Mouse (Mus musculus) myocyte (in vitro differentiated cells): ENCODE results near the gene Cfap298. TPM values are rescaled to one million over a fixed set of nuclear protein-coding genes. Genes with fewer than 3 reads are reported as not detected.

Experiments
- H3K27me3 ChIP-seq: one replicate; pipeline ENCODE4 v1.6.1; 2011; ENCODE audit not compliant: control insufficient read depth, insufficient read depth, insufficient read length
- H3K36me3 ChIP-seq: one replicate; pipeline ENCODE4 v1.6.1; 2011; ENCODE audit not compliant: control insufficient read depth, insufficient read depth
- H3K4me2 ChIP-seq: one replicate; pipeline ENCODE4 v1.6.1; 2011; ENCODE audit warnings: low read depth, control low read depth
- H3K4me3 ChIP-seq: one replicate; pipeline ENCODE4 v1.5.1; 2011; ENCODE audit warnings: mild to moderate bottlenecking, control low read depth, moderate library complexity
- H3K79me2 ChIP-seq: one replicate; pipeline ENCODE4 v1.6.1; 2011; ENCODE audit not compliant: control insufficient read depth, insufficient read depth
- H3ac ChIP-seq: one replicate; pipeline ENCODE4 v1.6.1; 2011; ENCODE audit not compliant: control insufficient read depth, insufficient read length
- CEBPB ChIP-seq: IDR thresholded peaks from 2 replicates; pipeline ENCODE4 v1.6.1; 2011; ENCODE audit warnings: mild to moderate bottlenecking, moderate library complexity; ENCODE audit not compliant: poor library complexity, insufficient read depth, severe bottlenecking
- E2F4 ChIP-seq: IDR thresholded peaks from one replicate; pipeline ENCODE4 v1.6.1; 2011; ENCODE audit warnings: mild to moderate bottlenecking, control low read depth, moderate library complexity; ENCODE audit not compliant: insufficient read depth
- MAX ChIP-seq: IDR thresholded peaks from one replicate; pipeline ENCODE4 v1.6.1; 2011; ENCODE audit warnings: low read depth, mild to moderate bottlenecking, control low read depth
- MYOD1 ChIP-seq, 3 experiments: IDR thresholded peaks; one replicate each; pipeline ENCODE4 v1.6.1; 2011; ENCODE audit warnings: control low read depth in 2 of 3, low read depth in 2 of 3, mild to moderate bottlenecking in 2 of 3, moderate library complexity in 1 of 3; ENCODE audit not compliant: insufficient read length in 2 of 3, control insufficient read depth in 1 of 3
- MYOG ChIP-seq, 3 experiments: IDR thresholded peaks; one replicate each; pipeline ENCODE4 v1.6.1; 2011; ENCODE audit warnings: control low read depth in 2 of 3, low read depth in 2 of 3, mild to moderate bottlenecking in 2 of 3; ENCODE audit not compliant: insufficient read length in 2 of 3, control insufficient read depth in 1 of 3, insufficient read depth in 1 of 3
- POLR2A ChIP-seq: IDR thresholded peaks from one replicate; pipeline ENCODE4 v1.6.1; 2011; ENCODE audit warnings: low read depth, mild to moderate bottlenecking, control low read depth, moderate library complexity; ENCODE audit not compliant: insufficient read length
- POLR2AphosphoS2 ChIP-seq: IDR thresholded peaks from one replicate; pipeline ENCODE4 v1.6.1; 2011; ENCODE audit warnings: low read depth, control low read depth; ENCODE audit not compliant: insufficient read length
- REST ChIP-seq: IDR thresholded peaks from one replicate; pipeline ENCODE4 v1.6.1; 2011; ENCODE audit warnings: mild to moderate bottlenecking, control low read depth, moderate library complexity; ENCODE audit not compliant: insufficient read depth, insufficient read length
- SRF ChIP-seq: IDR thresholded peaks from one replicate; pipeline ENCODE4 v1.6.1; 2011; ENCODE audit warnings: low read depth; ENCODE audit not compliant: control insufficient read depth, insufficient read length
- TCF12 ChIP-seq: IDR thresholded peaks from one replicate; pipeline ENCODE4 v1.6.1; 2011; ENCODE audit warnings: mild to moderate bottlenecking, control low read depth; ENCODE audit not compliant: poor library complexity, insufficient read depth, severe bottlenecking
- TCF3 ChIP-seq: IDR thresholded peaks from one replicate; pipeline ENCODE4 v1.6.1; 2011; ENCODE audit warnings: low read depth, control low read depth; ENCODE audit not compliant: insufficient read length
- USF1 ChIP-seq: IDR thresholded peaks from one replicate; pipeline ENCODE4 v1.6.1; 2011; ENCODE audit warnings: low read depth, mild to moderate bottlenecking, control low read depth, moderate library complexity
- polyA plus RNA-seq: library from polyadenylated mRNA; unstranded; fragments of >200 nt; fragmentation: generic; extraction: Trizol; gene quantifications from one replicate; pipeline ENCODE4 v1.2.1, GENCODE M21; 2012; ENCODE audit warnings: missing spikeins

Cfap298 gene
- polyA plus RNA-seq, 1 experiment, result 21.9 TPM

DNA sequence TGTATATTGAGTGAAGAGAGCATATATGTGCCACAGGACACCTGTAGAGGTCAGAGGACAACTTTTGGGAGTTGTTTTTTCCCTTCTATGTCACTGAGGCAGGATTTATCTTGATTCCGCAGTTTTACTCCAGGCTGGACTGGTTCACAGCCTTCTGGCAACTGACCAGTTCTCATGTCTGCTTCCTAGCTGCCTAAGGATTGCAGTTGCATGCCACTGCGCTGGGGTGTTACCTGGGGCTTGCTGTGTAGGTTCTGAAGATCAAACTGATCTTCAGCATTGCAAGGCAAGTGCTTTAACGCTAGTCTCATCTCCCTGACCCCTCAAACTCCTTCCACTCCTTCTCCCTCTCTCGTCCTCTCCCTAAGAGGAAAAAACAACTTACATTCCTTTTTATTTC, 28.3 kb upstream of the Cfap298 start:
- Histone ChIP-seq H3K4me2 (no peak overlapping the region), H3K27me3 (no peaks in the 10 kb centered on the region), H3ac (no peak overlapping the region), H3K4me3 (no peak overlapping the region), H3K36me3 (peaks cover 10% of the 10 kb centered on the region), H3K79me2 (no peaks in the 10 kb centered on the region)
- no peak for TF ChIP-seq MAX
- TF ChIP-seq TCF3, result no peak
- no peak for TF ChIP-seq REST
- no peak for TF ChIP-seq MYOD1 (IDR thresholded peaks at IDR 0.05; ENCODE audit: control insufficient read depth in 1 of 3, insufficient read length in 2 of 3, low read depth in 2 of 3)

DNA sequence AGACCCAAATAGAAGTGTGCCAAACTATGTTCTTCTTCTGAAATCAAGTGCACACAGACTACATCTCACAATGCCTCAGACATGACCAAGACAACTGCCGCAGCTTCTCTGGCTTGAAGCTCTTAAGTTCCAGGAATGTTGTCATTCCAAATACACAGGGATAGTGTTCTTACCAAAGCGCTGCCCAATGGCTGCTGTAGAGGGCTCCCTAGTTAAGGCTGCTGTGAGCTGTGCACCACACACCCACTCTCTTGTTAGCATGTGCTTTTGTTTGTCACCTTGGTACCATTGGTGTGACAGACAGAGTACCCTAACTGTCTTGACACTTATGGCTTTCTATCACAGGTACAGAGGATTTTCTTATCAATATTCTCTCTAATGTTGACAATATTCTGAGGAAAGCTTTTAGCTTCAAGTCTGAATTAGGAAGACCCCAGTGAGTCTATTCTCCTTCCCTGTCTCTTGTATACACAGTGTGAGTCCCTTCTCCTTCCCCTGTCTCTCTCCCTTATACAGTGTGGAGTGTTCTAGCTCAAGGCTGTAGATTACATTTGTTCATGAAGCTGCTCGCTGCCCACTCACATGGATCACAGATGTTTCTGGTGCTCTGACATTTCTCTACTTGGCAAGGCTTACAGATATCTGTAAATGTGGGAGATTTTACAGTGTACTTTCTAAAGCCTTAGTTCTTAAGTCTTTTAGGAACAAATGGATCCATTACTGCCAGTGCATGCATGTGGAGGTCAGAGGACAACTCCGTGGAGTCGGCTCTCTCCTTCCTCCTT, 23.6 kb upstream of the Cfap298 start:
- TF ChIP-seq POLR2AphosphoS2 (no peak), MYOD1 (IDR thresholded peaks at IDR 0.05; ENCODE audit: control insufficient read depth in 1 of 3, insufficient read length in 2 of 3, low read depth in 2 of 3) (no peak), E2F4 (no peak), SRF (no peak), MYOG (IDR thresholded peaks at IDR 0.05; ENCODE audit: control insufficient read depth in 1 of 3, insufficient read depth in 1 of 3, insufficient read length in 2 of 3, low read depth in 2 of 3) (no peak)
- H3K36me3 ChIP-seq, result no peaks in the 10 kb centered on the region

DNA sequence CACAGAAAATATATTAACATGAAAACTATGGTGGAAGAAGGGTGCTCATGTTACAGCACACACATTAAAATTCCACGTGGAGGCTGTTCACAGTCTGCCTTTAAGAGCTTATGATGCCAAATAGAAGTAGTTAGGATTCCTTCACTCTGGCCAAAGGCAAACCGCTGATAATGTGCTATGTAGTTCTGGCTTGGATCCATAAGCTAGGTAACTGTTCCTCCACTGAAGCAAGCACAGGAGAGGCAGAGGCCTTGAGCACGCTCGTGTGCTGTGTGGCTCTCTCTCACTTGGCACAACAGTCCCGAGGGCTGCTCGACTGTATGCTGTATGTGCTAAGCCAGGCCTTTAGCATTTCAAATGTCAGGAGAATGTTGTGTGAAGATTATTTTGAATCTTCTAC, 20.6 kb upstream of the Cfap298 start:
- H3K79me2 ChIP-seq, result no peaks in the 10 kb centered on the region
- H3K4me2 ChIP-seq, result no peak overlapping the region
- no peak overlapping the region for H3K4me3 ChIP-seq
- H3K27me3 ChIP-seq, result no peaks in the 10 kb centered on the region
- TF ChIP-seq TCF12 (no peak), E2F4 (no peak), REST (no peak), SRF (no peak), CEBPB (no peak), POLR2A (no peak), MYOD1 (IDR thresholded peaks at IDR 0.05; ENCODE audit: control insufficient read depth in 1 of 3, insufficient read length in 2 of 3, low read depth in 2 of 3) (no peak), POLR2AphosphoS2 (no peak), MAX (no peak), MYOG (IDR thresholded peaks at IDR 0.05; ENCODE audit: control insufficient read depth in 1 of 3, insufficient read depth in 1 of 3, insufficient read length in 2 of 3, low read depth in 2 of 3) (no peak), USF1 (no peak), TCF3 (no peak)
- H3ac ChIP-seq, result no peak overlapping the region
- H3K36me3 ChIP-seq, result no peaks in the 10 kb centered on the region

More for the DNA sequence above, 23.6 kb upstream of the Cfap298 start:
- H3ac ChIP-seq, result no peak overlapping the region
- H3K79me2 ChIP-seq, result no peaks in the 10 kb centered on the region
- no peak overlapping the region for H3K4me2 ChIP-seq
- H3K4me3 ChIP-seq, result no peak overlapping the region
- no peaks in the 10 kb centered on the region for H3K27me3 ChIP-seq

DNA sequence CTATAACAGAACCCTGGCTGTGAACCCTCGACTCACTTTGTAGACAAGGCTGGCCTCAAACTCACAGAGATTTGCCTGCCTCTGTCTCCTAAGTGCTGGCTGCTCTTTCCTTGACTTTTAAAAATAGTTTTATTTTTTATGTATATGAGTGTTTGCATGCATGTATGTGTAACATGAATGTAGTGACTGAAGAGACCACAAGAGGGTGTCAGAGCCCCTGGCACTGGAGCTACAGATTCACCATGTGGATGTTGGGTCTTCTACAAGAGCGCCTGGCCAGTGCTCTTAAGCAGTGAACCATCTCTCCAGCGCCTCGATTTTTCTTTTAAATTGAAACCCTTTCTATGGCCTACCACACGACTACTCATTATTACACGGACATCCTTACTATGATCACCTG, 18.9 kb upstream of the Cfap298 start:
- no peaks in the 10 kb centered on the region for H3K79me2 ChIP-seq
- H3K27me3 ChIP-seq, result no peaks in the 10 kb centered on the region
- H3ac ChIP-seq, result no peak overlapping the region
- no peak overlapping the region for H3K4me2 ChIP-seq
- H3K4me3 ChIP-seq, result no peak overlapping the region
- TF ChIP-seq SRF (no peak), MYOG (IDR thresholded peaks at IDR 0.05; ENCODE audit: control insufficient read depth in 1 of 3, insufficient read depth in 1 of 3, insufficient read length in 2 of 3, low read depth in 2 of 3) (no peak), TCF3 (no peak), MYOD1 (IDR thresholded peaks at IDR 0.05; ENCODE audit: control insufficient read depth in 1 of 3, insufficient read length in 2 of 3, low read depth in 2 of 3) (no peak), TCF12 (no peak), MAX (no peak), E2F4 (no peak), CEBPB (no peak), REST (no peak), USF1 (no peak), POLR2AphosphoS2 (no peak), POLR2A (no peak)
- peaks cover 5% of the 10 kb centered on the region for H3K36me3 ChIP-seq

DNA sequence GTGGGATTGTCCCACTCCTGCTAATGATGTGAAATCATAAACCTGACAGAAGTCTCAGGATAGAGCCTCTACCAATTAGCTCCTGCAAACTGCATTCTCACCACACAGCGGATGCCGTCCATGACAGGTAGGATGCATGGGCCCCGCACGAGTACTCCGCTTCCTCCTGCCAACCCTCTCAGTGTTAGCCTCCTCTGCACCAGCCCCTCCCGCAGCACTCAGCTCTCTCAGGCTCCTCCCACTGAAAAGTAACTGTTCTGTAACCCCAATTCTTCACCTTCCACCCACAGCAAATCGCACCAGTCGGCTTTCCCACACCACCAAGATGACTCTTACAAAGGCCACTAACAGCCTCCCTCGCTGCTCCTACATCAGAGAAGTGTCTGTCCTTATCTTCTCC, 18.2 kb upstream of the Cfap298 start:
- Histone ChIP-seq H3K4me2 (no peak overlapping the region), H3K36me3 (peaks cover 5% of the 10 kb centered on the region), H3K79me2 (no peaks in the 10 kb centered on the region), H3ac (no peak overlapping the region), H3K27me3 (no peaks in the 10 kb centered on the region), H3K4me3 (no peak overlapping the region)
- TF ChIP-seq CEBPB, result no peak
- TF ChIP-seq TCF12, result no peak
- TF ChIP-seq E2F4, result no peak
- TF ChIP-seq POLR2AphosphoS2, result no peak
- TF ChIP-seq MYOD1 (IDR thresholded peaks at IDR 0.05; ENCODE audit: control insufficient read depth in 1 of 3, insufficient read length in 2 of 3, low read depth in 2 of 3), result no peak
- no peak for TF ChIP-seq SRF
- TF ChIP-seq MYOG (IDR thresholded peaks at IDR 0.05; ENCODE audit: control insufficient read depth in 1 of 3, insufficient read depth in 1 of 3, insufficient read length in 2 of 3, low read depth in 2 of 3), result no peak
- TF ChIP-seq MAX, result no peak
- TF ChIP-seq POLR2A, result no peak
- no peak for TF ChIP-seq USF1
- TF ChIP-seq REST, result no peak
- no peak for TF ChIP-seq TCF3
